Mouse (Mus musculus) bone marrow macrophage, adult 2 months (primary cell): ENCODE results near the gene Olfr1283. TPM values are rescaled to one million over a fixed set of nuclear protein-coding genes. Genes with fewer than 3 reads are reported as not detected.
"Not testable (repeated sequence)": the region's sequence is repeated elsewhere in the genome, so short reads cannot be mapped to it uniquely, and the experiment has no call there.

Experiments used
- H3K27ac ChIP-seq: 2 replicates; pipeline ENCODE4 v1.5.1; 2012; ENCODE audit warnings: low read depth, low read length; ENCODE audit not compliant: insufficient read depth
- H3K4me1 ChIP-seq: 2 replicates; pipeline ENCODE4 v1.6.1; 2012; ENCODE audit warnings: low read length; ENCODE audit not compliant: control insufficient read depth, insufficient read depth
- H3K4me3 ChIP-seq: 2 replicates; pipeline ENCODE4 v1.5.1; 2012; ENCODE audit warnings: mild to moderate bottlenecking, low read length, moderate library complexity; ENCODE audit not compliant: insufficient read depth
- CTCF ChIP-seq: IDR thresholded peaks from 2 replicates; pipeline ENCODE4 v1.5.1; 2012; ENCODE audit warnings: low read depth, mild to moderate bottlenecking, low read length, moderate library complexity
- POLR2A ChIP-seq: IDR thresholded peaks from 2 replicates; pipeline ENCODE4 v1.6.1; 2012; ENCODE audit warnings: mild to moderate bottlenecking, low read depth, low read length, borderline replicate concordance
- polyA plus RNA-seq: library from polyadenylated mRNA; stranded (reverse); fragments of >200 nt; gene quantifications from 2 replicates; pipeline ENCODE4 v1.2.4, GENCODE M21; 2012; ENCODE audit not compliant: missing spikeins, insufficient read depth, insufficient read length

Gene Olfr1283
- not detected in 2 replicates for polyA plus RNA-seq

DNA sequence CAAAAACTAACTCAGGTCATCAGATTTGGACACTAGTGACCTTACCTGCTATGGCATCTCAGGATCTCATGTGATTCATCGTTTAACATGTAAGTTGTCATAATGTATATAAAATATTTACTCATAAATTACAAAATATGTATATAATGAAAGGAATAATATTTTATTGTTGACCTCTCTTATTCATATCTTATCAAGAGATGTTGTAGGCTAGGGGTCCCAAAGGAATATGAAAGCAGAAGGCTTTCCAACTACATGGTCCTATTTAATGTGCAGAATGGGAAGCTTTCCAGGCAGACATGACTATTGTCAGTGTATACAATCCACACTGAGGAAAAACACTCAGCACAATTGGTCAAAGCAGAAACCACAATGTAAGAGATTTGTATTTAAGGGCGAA lies at the start of gene Olfr1283:
Olfr1283 (plus strand) TSS at position 301 of the 400 bp plus-strand sequence.
- TF ChIP-seq CTCF (no peak), POLR2A (no peak)
- no peaks in the 10 kb centered on the region for H3K4me1 ChIP-seq
- H3K4me3 ChIP-seq: no peak within 1 kb of the TSS
- no peak within 1 kb of the TSS for H3K27ac ChIP-seq

DNA sequence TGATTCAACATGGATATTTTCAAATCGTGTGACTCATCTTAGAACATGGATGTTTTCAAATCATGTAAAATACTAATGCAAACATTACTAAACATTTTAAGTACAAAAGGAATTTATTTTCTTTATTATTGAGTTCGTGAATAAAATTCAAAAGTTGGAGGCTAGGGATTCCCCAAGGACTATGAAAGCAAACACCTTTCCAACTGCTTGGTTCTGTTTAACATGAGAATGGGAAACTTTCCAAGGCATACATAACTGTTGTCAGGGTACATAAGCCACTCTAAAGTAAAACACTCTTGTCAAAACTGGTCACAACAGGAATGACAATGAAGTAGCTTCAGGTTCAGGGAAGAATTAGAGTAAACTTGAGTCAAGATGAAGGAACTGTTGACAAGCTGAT lies 40.4 kb upstream of the Olfr1283 start, which contains the start of gene Olfr1281:
Olfr1281 (plus strand) TSS at position 301 of the 400 bp plus-strand sequence.
- Histone ChIP-seq H3K4me1 (no peaks in the 10 kb centered on the region), H3K4me3 (no peak within 1 kb of the TSS), H3K27ac (no peak within 1 kb of the TSS)
- TF ChIP-seq CTCF: no peak
- no peak for TF ChIP-seq POLR2A

DNA sequence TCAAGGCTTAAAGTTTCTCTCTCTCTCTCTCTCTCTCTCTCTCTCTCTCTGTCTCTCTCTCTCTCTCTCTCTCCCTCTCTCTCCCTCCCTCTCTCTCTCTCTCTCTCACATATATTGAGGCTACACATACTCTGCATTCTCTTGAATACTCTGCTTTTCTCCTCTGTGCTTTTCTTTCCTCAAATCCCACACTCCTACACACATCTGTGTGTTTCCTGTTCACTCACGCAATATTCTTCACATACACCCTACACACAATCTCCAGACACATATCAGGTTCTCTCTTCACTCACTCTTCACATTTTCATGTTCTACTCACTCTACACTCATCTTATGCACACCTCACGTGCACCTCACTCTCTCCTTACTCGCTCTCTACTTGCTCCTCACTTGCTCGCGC lies 32.9 kb upstream of the Olfr1283 start:
- not testable (repeated sequence) for H3K4me3 ChIP-seq, H3K27ac ChIP-seq, H3K4me1 ChIP-seq

DNA sequence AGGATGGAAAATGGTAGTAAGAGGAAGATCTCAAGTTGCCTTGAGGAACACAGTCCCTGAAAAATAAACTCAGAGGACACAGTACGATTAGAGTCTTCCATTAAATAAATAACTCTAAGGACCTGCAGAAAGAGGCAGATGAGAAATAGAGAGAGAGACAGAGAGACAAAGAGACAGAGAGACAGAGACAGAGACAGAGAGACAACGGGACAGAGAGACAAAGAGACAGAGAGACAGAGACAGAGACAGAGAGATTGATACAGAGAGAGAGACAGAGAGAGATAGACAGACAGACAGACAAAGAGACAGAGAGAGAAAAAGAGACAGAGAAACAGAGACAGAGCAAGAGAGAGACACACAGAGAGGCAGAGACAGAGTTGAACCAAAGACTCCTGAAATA lies 30.6 kb upstream of the Olfr1283 start, which contains the start of gene Olfr1282:
Olfr1282 (minus strand) TSS at position 101 of the 400 bp plus-strand sequence.
- H3K27ac ChIP-seq: no peak within 1 kb of the TSS
- H3K4me1 ChIP-seq: no peaks in the 10 kb centered on the region
- TF ChIP-seq POLR2A (no peak), CTCF (no peak)
- no peak within 1 kb of the TSS for H3K4me3 ChIP-seq

DNA sequence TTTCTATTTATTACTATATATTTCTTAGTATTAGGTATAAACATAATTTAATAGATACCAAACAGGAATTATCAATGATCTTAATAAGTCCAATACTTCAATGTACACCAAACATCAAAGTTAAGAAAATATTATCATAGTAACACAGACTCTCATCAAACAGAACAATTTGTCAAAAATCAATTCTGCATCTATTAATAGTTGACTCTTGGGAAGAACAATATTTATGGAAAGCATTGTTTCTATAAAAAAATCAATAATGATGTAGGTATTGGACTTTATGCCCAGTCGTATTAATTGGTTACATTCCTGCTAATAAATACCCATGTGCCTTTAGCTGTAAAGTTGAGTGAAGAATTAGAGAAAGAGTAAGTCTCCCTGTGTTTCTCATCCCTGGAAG lies 8.6 kb downstream of the Olfr1283 start, which contains the start of gene Olfr1284:
Olfr1284 (plus strand) TSS at position 301 of the 400 bp plus-strand sequence.
- Histone ChIP-seq H3K4me3 (no peak within 1 kb of the TSS), H3K4me1 (no peaks in the 10 kb centered on the region), H3K27ac (no peak within 1 kb of the TSS)
- TF ChIP-seq POLR2A: no peak
- no peak for TF ChIP-seq CTCF

Other genes with a start within 250 kb of the Olfr1283 start
- not detected in 2 replicates for gene Gm15130, start 213.9 kb upstream of the Olfr1283 start, polyA plus RNA-seq
- gene 4930430A15Rik, start 137.2 kb upstream of the Olfr1283 start, polyA plus RNA-seq: not detected in 2 replicates
- gene Olfr1275, start 131.5 kb upstream of the Olfr1283 start, polyA plus RNA-seq: not detected in 2 replicates
- not detected in 2 replicates for gene Olfr1276, start 112.3 kb upstream of the Olfr1283 start, polyA plus RNA-seq
- gene Olfr1277, start 92.7 kb upstream of the Olfr1283 start, polyA plus RNA-seq: 0.13 TPM in 1 of 2 replicates, not detected in the other
- not detected in 2 replicates for gene Olfr1278, start 76.7 kb upstream of the Olfr1283 start, polyA plus RNA-seq
- not detected in 2 replicates for gene Olfr1279, start 66.2 kb upstream of the Olfr1283 start, polyA plus RNA-seq
- gene Olfr1280, start 52.8 kb upstream of the Olfr1283 start, polyA plus RNA-seq: not detected in 2 replicates
- 0.16 TPM in 1 of 2 replicates, not detected in the other for gene Olfr1281, start 40.3 kb upstream of the Olfr1283 start, polyA plus RNA-seq
- gene Olfr1282, start 30.7 kb upstream of the Olfr1283 start, polyA plus RNA-seq: not detected in 2 replicates
- not detected in 2 replicates for gene Olfr1284, start 8.7 kb downstream of the Olfr1283 start, polyA plus RNA-seq
- not detected in 2 replicates for gene Olfr1286, start 56.3 kb downstream of the Olfr1283 start, polyA plus RNA-seq
- gene Olfr1287, start 82.4 kb downstream of the Olfr1283 start, polyA plus RNA-seq: not detected in 2 replicates
- not detected in 2 replicates for gene Olfr1288, start 107.3 kb downstream of the Olfr1283 start, polyA plus RNA-seq
- not detected in 2 replicates for gene Olfr1289, start 114.0 kb downstream of the Olfr1283 start, polyA plus RNA-seq
- gene Olfr1290, start 127.0 kb downstream of the Olfr1283 start, polyA plus RNA-seq: not detected in 2 replicates
- gene Olfr1291-ps1, start 130.4 kb downstream of the Olfr1283 start, polyA plus RNA-seq: not detected in 2 replicates
- not detected in 2 replicates for gene Olfr1293-ps, start 158.4 kb downstream of the Olfr1283 start, polyA plus RNA-seq
- not detected in 2 replicates for gene Olfr1294, start 173.5 kb downstream of the Olfr1283 start, polyA plus RNA-seq
- gene Olfr1295, start 202.9 kb downstream of the Olfr1283 start, polyA plus RNA-seq: not detected in 2 replicates